Mouse (Mus musculus) limb, embryonic 12.5 days (tissue): ENCODE results near the gene Gm9745. TPM values are rescaled to one million over a fixed set of nuclear protein-coding genes. Genes with fewer than 3 reads are reported as not detected.
"Not testable (repeated sequence)": the region's sequence is repeated elsewhere in the genome, so short reads cannot be mapped to it uniquely, and the experiment has no call there.

Experiments used
- ATAC-seq: fragments of 200-750 bp; cut with Nextera tagmentation; 2 replicates; pipeline ENCODE4 v1.8.0; 2017; ENCODE audit warnings: low read depth, moderate TSS enrichment; ENCODE audit not compliant: insufficient number of reproducible peaks, insufficient read depth, low FRiP score, low TSS enrichment
- H3K27ac ChIP-seq: fragments of 300-500 bp; sonication (generic); 2 replicates; pipeline ENCODE4 v1.5.1; 2016; ENCODE audit warnings: mild to moderate bottlenecking, moderate library complexity
- H3K27me3 ChIP-seq: fragments of 300-500 bp; sonication (generic); 2 replicates; pipeline ENCODE4 v1.6.1; 2016; ENCODE audit warnings: mild to moderate bottlenecking, moderate library complexity
- H3K36me3 ChIP-seq: fragments of 300-500 bp; sonication (generic); 2 replicates; pipeline ENCODE4 v1.6.1; 2016; ENCODE audit warnings: mild to moderate bottlenecking, moderate library complexity
- H3K4me1 ChIP-seq: fragments of 300-500 bp; sonication (generic); replicated peaks from 2 replicates; pipeline ENCODE4 v1.6.1; 2016
- H3K4me2 ChIP-seq: fragments of 300-500 bp; sonication (generic); 2 replicates; pipeline ENCODE4 v1.6.1; 2016; ENCODE audit warnings: mild to moderate bottlenecking, moderate library complexity
- H3K4me3 ChIP-seq: fragments of 300-500 bp; sonication (generic); replicated peaks from 2 replicates; pipeline ENCODE4 v1.5.1; 2016; ENCODE audit warnings: mild to moderate bottlenecking
- H3K9ac ChIP-seq: fragments of 300-500 bp; sonication (generic); replicated peaks from 2 replicates; pipeline ENCODE4 v1.6.1; 2016; ENCODE audit warnings: mild to moderate bottlenecking, moderate library complexity
- H3K9me3 ChIP-seq: fragments of 300-500 bp; sonication (generic); 2 replicates; pipeline ENCODE4 v1.6.1; 2016; ENCODE audit warnings: mild to moderate bottlenecking, moderate library complexity
- WGBS: fragments of 180-500 bp; shearing (Covaris S2); methylation state at CpG from one replicate; pipeline ENCODE4 v1.1.7; 2016; 5-methylcytosine and 5-hydroxymethylcytosine counted together
- polyA plus RNA-seq: library from polyadenylated mRNA; unstranded; fragments of >200 nt; fragmentation: Nextera tagmentation; extraction: Ambion mirVana; gene quantifications from 2 replicates; pipeline ENCODE4 v1.2.1, GENCODE M21; 2016

The Gm9745 gene
- polyA plus RNA-seq = not detected in 2 replicates

DNA sequence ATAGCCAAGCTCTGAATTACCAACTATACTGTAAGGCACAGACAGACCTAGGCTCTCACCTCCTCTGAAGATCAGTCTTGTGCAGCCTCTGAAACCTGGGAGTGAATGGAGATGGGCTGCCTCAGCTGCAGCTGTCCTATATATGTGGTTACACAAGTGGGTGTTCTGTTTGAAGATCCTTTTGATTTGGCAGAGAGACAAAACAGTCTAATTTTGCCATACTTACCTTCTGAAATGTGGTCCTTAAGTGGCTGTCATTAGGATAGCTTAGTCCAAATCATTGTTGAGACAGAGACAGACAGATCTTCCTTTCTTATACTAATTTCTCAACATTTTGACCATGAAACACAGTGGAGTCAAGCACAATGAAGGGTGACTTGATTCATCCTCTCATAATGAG lies at the start of gene Gm9745:
Gene Gm9745, minus strand, starts transcription at position 101 of the 400 bp plus-strand sequence.
- not testable (repeated sequence) for H3K36me3 ChIP-seq, H3K27me3 ChIP-seq, H3K9ac ChIP-seq, H3K27ac ChIP-seq, H3K9me3 ChIP-seq, ATAC-seq, H3K4me1 ChIP-seq, H3K4me2 ChIP-seq, H3K4me3 ChIP-seq

- H3K9ac ChIP-seq, H3K9me3 ChIP-seq, H3K4me2 ChIP-seq, H3K27ac ChIP-seq, ATAC-seq, H3K4me3 ChIP-seq, H3K27me3 ChIP-seq, H3K36me3 ChIP-seq: not testable (repeated sequence)
- peaks cover 12% of the 10 kb centered on the region for H3K4me1 ChIP-seq
- WGBS = 86% methylated on average over 5 of the region's 5 CpGs
These were observed 49.2 kb upstream of the Gm9745 start for GRCm38 (mm10) chr13:8997221-8997620.

GRCm38 (mm10) chr13:8995990-8996786 lies 48.2 kb upstream of the Gm9745 start, which contains the start of gene Gtpbp4:
Gene Gtpbp4, minus strand, starts transcription at chr13:8996083.
- Histone ChIP-seq H3K4me3 (peak within 1 kb of the TSS; percentile 95), H3K4me1 (peaks cover 12% of the 10 kb centered on the region), H3K9me3 (no peaks in the 10 kb centered on the region), H3K4me2 (peak within 1 kb of the TSS; percentile 90), H3K27me3 (no peaks in the 10 kb centered on the region), H3K9ac (peak within 1 kb of the TSS; percentile 83), H3K27ac (peak within 1 kb of the TSS; percentile 74), H3K36me3 (peaks cover 7% of the 10 kb centered on the region; the same call in 1 of the 2 replicates)
- whole genome bisulfite sequencing = 1% methylated on average over 51 of the region's 51 CpGs
- ATAC-seq = peak; percentile 96

DNA sequence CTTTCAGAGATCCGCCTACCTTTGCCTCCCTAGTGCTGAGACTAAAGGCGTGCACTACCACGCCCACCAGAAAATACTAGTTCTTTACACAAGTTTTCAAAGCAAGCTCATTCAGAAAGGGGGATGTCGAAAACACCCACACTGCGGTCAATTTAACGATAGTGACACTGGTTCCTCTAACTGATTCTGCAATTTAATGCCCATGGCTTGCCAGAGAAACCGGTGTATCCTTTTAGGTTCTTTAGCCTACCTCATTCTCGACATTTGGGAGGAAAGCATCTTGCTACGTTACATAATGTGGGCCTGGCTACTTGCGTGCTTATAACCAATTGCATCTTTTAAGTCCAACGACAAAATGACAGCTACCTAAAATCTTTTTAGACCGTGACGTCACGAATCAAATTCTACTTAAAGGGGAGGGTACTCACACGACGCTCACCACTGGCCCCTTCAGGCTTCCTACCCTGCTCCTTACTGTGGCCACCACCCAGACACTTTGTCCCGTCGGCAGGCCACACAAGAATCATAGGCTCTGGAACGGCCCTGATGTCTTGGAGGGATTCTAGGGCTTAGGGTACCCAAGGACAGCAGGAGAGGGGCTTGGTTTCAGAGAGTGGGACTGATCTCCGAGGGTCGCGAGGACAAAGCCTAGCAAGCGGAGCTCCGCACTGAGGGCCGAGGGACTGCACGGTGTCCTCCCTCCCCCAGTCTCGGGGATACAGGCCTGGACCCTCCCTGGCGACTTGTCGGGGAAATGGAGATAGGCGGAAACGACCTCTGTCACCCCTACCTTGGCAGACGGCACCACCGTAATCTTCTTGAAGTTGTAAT lies 47.3 kb upstream of the Gm9745 start:
- Histone ChIP-seq H3K27ac (peak overlapping the region; percentile 50), H3K36me3 (peaks cover 14% of the 10 kb centered on the region), H3K9ac (peak overlapping the region; percentile 75), H3K4me3 (peak overlapping the region; percentile 95), H3K27me3 (no peaks in the 10 kb centered on the region), H3K4me1 (peaks cover 12% of the 10 kb centered on the region), H3K9me3 (no peaks in the 10 kb centered on the region), H3K4me2 (peak overlapping the region; percentile 90)
- ATAC-seq = peak; percentile 79
- 4% methylated on average over 33 of the region's 33 CpGs for WGBS

DNA sequence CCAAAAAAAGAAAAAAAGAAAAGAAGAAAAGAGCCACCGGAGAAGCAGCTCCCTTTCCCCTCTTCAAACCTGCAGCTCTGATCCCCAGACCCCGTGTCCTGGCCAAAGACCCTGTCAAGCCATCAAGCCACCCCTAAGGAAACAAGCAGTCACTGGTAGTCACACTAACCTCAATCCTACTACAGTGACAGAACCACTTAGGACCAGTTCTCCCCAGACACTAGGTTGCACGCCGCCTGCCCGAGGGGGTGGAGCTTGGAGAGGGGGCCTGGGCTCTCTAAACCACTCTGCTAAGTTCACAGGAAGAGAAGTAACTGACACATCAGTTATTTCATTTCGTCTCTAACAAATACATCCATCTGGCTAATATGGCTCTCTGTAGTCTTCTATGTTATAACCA lies 44.2 kb upstream of the Gm9745 start:
- Histone ChIP-seq H3K4me3 (no peak overlapping the region), H3K9me3 (no peaks in the 10 kb centered on the region), H3K27me3 (no peaks in the 10 kb centered on the region), H3K4me1 (peaks cover 12% of the 10 kb centered on the region), H3K27ac (no peak overlapping the region), H3K9ac (no peak overlapping the region), H3K36me3 (peaks cover 44% of the 10 kb centered on the region), H3K4me2 (no peak overlapping the region)
- no peak for ATAC-seq
- WGBS = 94% methylated on average over 6 of the region's 6 CpGs

- Histone ChIP-seq H3K4me1 (no peaks in the 10 kb centered on the region), H3K27me3 (no peaks in the 10 kb centered on the region), H3K36me3 (peaks cover 91% of the 10 kb centered on the region), H3K4me2 (no peak overlapping the region), H3K9ac (no peak overlapping the region), H3K27ac (no peak overlapping the region), H3K9me3 (no peaks in the 10 kb centered on the region), H3K4me3 (no peak overlapping the region)
- 94% methylated on average over 3 of the region's 3 CpGs for WGBS
- no peak for ATAC-seq
These were observed 24.9 kb upstream of the Gm9745 start for GRCm38 (mm10) chr13:8972972-8973371.

- Histone ChIP-seq H3K27ac (no peak overlapping the region), H3K36me3 (peaks cover 91% of the 10 kb centered on the region), H3K9me3 (no peaks in the 10 kb centered on the region)
These were observed 24.3 kb upstream of the Gm9745 start for GRCm38 (mm10) chr13:8972369-8972768.

DNA sequence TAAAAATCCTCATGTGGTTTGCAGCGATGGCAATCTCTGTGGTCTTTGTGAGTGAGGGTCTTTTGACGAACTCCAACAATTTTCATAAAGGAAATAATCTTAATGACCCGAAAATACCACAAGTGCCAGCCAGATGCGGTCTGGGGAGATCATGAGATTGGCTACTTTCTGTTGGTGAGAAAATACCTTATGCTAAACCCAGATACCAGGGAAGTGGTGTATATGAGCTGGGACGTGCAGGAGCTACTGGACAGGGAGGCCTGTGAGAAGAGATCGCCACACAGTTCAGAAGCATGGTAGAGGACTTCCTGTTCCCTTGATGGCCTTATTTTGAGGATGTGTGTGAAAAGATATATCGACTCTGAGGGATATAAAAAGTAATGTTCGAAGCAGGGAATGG lies 19.7 kb upstream of the Gm9745 start:
- peaks cover 55% of the 10 kb centered on the region for H3K36me3 ChIP-seq
- WGBS = 90% methylated on average over 8 of the region's 8 CpGs
- H3K4me3 ChIP-seq = no peak overlapping the region
- no peak overlapping the region for H3K4me2 ChIP-seq
- peaks cover 3% of the 10 kb centered on the region; the same call in 1 of the 2 replicates for H3K9me3 ChIP-seq
- H3K27me3 ChIP-seq = no peaks in the 10 kb centered on the region
- no peak overlapping the region for H3K9ac ChIP-seq
- no peak overlapping the region for H3K27ac ChIP-seq
- ATAC-seq = no peak
- no peaks in the 10 kb centered on the region for H3K4me1 ChIP-seq

More at GRCm38 (mm10) chr13:8972369-8972768, 24.3 kb upstream of the Gm9745 start:
- H3K4me1 ChIP-seq = no peaks in the 10 kb centered on the region
- no peaks in the 10 kb centered on the region for H3K27me3 ChIP-seq
- H3K4me2 ChIP-seq = no peak overlapping the region
- no peak overlapping the region for H3K9ac ChIP-seq
- H3K4me3 ChIP-seq = no peak overlapping the region
- ATAC-seq = no peak

DNA sequence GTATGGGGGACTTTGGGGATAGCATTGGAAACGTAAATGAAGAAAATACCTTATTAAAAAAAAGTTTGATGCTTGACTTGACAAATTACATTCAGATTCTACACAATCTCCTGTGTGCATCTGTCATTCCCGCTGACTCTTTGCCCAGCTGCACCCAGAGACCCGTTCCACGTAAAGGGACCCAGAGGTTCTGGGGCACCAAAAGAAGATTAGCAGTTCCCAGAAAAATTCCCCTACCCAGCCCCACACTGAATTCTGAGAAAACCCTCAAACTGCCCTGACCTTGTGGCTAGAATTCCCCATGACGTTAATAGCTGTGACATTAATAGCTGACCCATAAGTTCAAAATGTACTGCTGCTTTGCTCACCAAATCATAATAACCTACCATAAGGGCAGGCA lies 17.2 kb upstream of the Gm9745 start:
- ATAC-seq = no peak
- no peak overlapping the region for H3K9ac ChIP-seq
- H3K36me3 ChIP-seq = peaks cover 37% of the 10 kb centered on the region
- no peaks in the 10 kb centered on the region for H3K4me1 ChIP-seq
- H3K4me3 ChIP-seq = no peak overlapping the region
- H3K9me3 ChIP-seq = peaks cover 3% of the 10 kb centered on the region; the same call in 1 of the 2 replicates
- WGBS = 96% methylated on average over 5 of the region's 5 CpGs
- no peaks in the 10 kb centered on the region for H3K27me3 ChIP-seq
- no peak overlapping the region for H3K27ac ChIP-seq
- H3K4me2 ChIP-seq = no peak overlapping the region

DNA sequence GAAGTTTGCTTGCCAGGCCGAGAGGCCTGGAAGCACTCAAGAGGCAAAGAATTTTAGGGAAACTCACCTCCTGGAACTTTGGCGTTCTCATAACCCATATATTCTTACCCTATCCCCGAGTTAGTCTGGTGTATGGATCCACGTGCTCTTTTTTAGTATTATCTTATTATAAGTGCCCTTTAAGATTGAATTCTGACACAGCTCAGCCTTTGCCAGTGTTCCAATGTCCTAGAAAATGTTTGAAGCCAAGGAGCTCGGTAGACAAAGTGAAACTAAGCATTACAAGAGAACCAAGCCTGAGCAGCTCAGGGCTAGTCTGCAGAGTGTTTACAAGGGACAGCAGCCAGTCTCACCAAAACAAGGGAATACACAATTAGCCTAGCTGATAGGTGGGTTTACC lies 14.2 kb upstream of the Gm9745 start:
- not testable (repeated sequence) for ATAC-seq, H3K27me3 ChIP-seq, H3K9ac ChIP-seq, H3K9me3 ChIP-seq, H3K4me3 ChIP-seq, H3K4me2 ChIP-seq, H3K4me1 ChIP-seq, H3K27ac ChIP-seq, H3K36me3 ChIP-seq
- WGBS = 29% methylated on average over 5 of the region's 5 CpGs

GRCm38 (mm10) chr13:8961128-8961888 lies 13.3 kb upstream of the Gm9745 start:
- not testable (repeated sequence) for H3K9me3 ChIP-seq, H3K9ac ChIP-seq, H3K4me3 ChIP-seq, H3K4me1 ChIP-seq, H3K27ac ChIP-seq, H3K27me3 ChIP-seq, H3K4me2 ChIP-seq, ATAC-seq, H3K36me3 ChIP-seq
- 65% methylated on average over 3 of the region's 3 CpGs for WGBS
